Mouse (Mus musculus) myocyte (in vitro differentiated cells): Measurements from ENCODE around the gene Thap8.

ENCODE experiments used
- MAX ChIP-seq: IDR thresholded peaks from one replicate; pipeline ENCODE4 v1.6.1; 2011; ENCODE audit warnings: low read depth, mild to moderate bottlenecking, control low read depth
- MYOD1 ChIP-seq, 3 experiments: IDR thresholded peaks; one replicate each; pipeline ENCODE4 v1.6.1; 2011; ENCODE audit warnings: control low read depth in 2 of 3, low read depth in 2 of 3, mild to moderate bottlenecking in 2 of 3, moderate library complexity in 1 of 3; ENCODE audit not compliant: insufficient read length in 2 of 3, control insufficient read depth in 1 of 3
- POLR2A ChIP-seq: IDR thresholded peaks from one replicate; pipeline ENCODE4 v1.6.1; 2011; ENCODE audit warnings: low read depth, mild to moderate bottlenecking, control low read depth, moderate library complexity; ENCODE audit not compliant: insufficient read length
- POLR2AphosphoS2 ChIP-seq: IDR thresholded peaks from one replicate; pipeline ENCODE4 v1.6.1; 2011; ENCODE audit warnings: low read depth, control low read depth; ENCODE audit not compliant: insufficient read length
- SRF ChIP-seq: IDR thresholded peaks from one replicate; pipeline ENCODE4 v1.6.1; 2011; ENCODE audit warnings: low read depth; ENCODE audit not compliant: control insufficient read depth, insufficient read length
- TCF12 ChIP-seq: IDR thresholded peaks from one replicate; pipeline ENCODE4 v1.6.1; 2011; ENCODE audit warnings: mild to moderate bottlenecking, control low read depth; ENCODE audit not compliant: poor library complexity, insufficient read depth, severe bottlenecking
- TCF3 ChIP-seq: IDR thresholded peaks from one replicate; pipeline ENCODE4 v1.6.1; 2011; ENCODE audit warnings: low read depth, control low read depth; ENCODE audit not compliant: insufficient read length
- USF1 ChIP-seq: IDR thresholded peaks from one replicate; pipeline ENCODE4 v1.6.1; 2011; ENCODE audit warnings: low read depth, mild to moderate bottlenecking, control low read depth, moderate library complexity

- TF ChIP-seq POLR2A (no peak), MAX (no peak), POLR2AphosphoS2 (no peak), USF1 (no peak), TCF12 (no peak), SRF (no peak), MYOD1 (IDR thresholded peaks at IDR 0.05; ENCODE audit: control insufficient read depth in 1 of 3, insufficient read length in 2 of 3, low read depth in 2 of 3) (no peak), TCF3 (no peak)
Observed at GRCm38 (mm10) chr7:30332622-30333259, 52.8 kb downstream of the Thap8 start.
